Mouse (Mus musculus): ENCODE measurements around the gene Gale.
"Not testable (repeated sequence)": the region's sequence is repeated elsewhere in the genome, so short reads cannot be mapped to it uniquely, and the experiment has no call there.

Gene Gale

DNA sequence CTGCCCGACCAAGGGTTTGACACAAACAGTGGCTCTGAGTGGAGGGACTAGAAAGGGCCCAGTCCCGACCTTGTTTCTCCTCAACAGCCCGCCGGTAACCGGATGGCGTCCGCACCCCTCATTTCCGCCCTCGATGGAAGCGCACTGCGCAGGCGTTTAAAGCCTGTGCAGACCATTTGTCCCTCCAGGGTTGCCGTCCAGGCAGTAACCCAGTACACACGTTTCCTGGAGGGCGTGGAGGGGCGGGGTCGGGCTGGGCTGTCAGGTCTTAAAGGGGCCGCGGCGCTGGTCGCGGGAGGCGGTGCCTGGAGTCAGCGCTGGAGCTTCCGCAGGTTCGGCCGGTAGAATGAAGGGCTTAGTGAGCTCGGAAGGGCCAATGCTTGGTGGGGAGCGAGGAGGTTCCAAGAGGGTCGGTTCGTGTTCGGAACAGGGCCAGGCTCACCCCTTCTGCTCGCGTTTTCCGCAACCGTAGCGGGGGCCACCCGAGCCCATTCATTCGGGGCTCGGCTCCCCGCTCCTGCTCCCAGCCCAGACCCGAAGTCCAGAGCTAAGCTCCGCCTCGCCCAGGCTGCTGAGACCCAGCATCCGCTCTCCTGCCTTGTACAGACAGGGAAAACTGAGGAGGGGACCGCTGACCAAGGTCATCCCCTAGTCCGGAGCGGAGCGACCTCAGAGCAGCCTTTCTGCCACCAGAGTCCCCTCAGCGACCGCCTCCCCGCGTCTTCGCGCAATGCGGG, at the start of gene Gale:
Gene Gale, plus strand, starts transcription at position 271 of the 737 bp plus-strand sequence.
- DNase-seq (ENCODE audit: low spot score in 2 of 2) = peak; percentile 96

DNA sequence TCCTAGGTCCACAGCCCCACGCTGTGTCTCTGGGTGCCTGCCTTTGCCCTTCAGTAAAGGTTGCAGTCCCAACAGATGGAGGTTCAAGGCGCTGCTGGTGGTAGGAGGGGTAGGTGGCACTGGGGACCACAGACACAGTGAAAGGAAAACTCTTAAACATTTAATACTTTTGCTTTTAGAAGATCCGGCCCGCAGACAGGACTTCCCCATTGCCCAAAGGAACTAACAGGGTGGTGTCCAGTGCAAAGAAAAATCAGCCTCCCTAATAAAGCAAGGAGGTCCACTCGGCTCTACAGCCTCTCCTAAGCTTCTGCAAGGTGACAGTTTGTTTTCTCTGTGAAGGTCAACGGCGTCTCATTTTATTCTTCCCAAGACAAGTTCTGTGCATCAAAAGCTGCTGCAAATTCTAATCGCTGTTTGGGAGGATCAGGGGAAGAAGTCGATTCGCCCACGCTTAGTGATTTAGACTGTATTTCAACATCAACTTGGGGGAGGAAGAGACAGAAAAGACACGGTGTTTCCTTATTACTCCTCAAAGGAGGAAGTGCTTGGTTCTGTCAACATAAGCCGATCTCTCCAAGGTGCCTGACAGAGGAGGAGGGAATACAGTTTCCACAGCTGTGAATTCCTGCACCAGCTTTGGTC, 44.8 kb upstream of the Gale start:
- peak; percentile 47 to 68 for DNase-seq (ENCODE audit: low spot score in 2 of 2)

DNA sequence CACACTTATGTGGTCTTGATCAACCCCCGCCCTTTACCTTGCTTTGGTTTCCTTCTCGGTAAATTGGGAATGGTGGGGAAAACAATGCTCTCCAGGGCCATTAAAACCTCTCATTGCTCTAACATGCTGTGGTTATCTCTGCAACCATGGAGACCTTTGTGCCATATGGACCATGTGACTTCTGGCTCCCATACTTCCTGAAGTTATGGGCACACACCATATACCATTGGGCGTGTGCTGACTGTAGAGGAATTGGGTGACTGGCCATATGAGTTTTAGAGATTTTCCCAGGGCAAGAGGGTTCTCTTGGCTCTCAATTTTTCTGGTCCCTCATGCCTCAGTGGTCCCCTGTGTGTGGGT, 44.3 kb upstream of the Gale start:
- no peak for DNase-seq (ENCODE audit: low spot score in 2 of 2)

DNA sequence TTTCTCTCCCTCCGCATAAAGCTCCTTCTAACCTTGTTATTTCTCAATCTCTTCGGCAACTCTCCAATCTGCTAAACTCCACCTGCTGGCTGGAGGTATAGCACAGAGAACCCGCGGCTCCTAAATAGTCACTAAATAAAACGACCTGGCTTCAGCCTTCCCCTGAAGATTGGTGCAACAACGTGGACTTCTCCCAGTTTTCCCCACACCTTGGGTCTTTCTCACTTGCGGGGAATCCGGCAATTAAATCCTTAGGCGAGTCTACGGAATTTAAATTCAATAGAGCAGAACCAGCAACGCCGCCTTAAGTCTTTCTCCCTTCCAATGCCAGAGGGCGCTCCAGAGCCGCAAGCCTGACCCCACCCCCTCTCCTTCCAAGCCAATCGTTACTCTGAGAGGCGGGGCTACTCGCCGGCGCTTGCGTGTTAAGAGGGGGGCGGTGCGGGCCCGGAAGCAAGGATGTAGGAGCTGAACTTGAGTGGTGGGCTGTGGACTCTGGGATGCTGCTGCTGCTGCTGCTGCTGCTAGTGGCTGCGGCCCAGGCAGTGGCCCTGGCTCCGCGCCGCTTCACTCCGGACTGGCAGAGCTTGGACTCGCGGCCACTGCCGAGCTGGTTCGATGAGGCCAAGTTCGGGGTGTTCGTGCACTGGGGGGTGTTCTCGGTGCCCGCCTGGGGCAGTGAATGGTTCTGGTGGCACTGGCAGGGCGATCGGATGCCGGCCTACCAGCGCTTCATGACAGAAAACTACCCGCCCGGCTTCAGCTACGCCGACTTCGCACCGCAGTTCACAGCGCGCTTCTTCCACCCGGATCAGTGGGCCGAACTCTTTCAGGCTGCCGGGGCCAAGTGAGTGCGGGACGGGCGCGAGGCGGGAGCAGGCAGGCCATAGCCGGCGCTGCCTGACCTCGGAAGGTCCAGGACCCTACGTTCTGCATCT, 43.0 kb upstream of the Gale start, which contains the start of gene Fuca1:
Gene Fuca1, plus strand, starts transcription at position 432 of the 938 bp plus-strand sequence.
- DNase-seq (ENCODE audit: low spot score in 2 of 2) = peak; percentile 96 to 97

DNA sequence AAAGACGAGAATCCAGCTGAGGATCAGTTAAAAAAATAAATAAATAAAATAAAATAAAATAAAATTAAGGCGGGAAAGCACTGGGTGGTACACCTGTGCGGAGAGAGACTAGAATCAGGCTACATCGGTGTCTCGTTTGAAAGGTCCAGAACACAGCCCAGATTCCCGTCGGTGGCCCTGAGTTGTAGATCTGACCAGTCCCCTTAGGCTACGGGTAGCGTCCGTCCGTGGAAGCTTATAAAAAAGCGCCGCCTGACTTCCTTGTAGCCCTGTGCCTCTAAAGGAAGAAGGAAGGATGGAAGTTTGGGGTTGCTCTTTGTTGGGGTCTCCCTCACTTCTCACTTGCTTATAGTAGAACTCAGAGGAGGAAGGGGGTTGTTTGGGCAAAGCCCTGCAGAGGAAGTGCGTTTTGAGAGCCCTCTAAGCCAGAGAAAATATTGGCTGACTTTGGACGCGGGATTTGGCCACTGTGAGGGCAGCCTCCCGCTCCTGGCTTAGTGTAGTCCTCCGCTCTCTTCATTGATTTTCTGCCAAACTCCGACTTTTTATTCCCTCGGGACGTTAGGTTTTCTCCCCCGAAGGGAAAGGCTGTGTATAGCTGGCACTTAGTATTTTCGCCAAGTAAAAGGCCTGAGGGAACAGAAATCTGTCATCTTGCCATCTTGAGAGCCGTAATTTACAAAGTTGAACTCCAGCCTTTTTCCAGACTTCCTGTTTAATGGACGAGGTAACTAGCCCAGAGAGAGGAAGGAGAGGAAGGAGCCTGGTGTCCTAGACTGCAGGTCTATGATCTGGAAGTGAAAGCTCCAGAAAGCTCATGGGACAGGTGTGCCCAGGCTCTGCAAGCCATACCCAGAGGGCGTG, 42.0 kb upstream of the Gale start:
- DNase-seq (ENCODE audit: low spot score in 2 of 2) = no peak

DNA sequence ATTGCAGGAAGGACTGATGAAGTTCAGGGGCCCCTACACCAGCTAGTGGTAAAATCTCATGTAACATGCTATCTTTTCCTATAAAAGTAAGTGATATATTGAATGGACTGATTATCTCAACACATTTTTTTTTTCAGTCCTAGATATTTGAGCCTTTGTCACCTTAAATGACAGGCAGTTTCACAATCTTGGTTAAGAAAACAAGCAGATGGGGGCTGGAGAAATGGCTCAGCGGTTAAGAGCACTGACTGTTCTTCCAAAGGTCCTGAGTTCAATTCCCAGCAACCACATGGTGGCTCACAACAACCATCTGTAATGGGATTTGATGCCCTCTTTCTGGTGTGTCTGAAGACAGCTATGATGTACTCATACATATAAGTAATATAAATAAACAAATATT, 41.3 kb upstream of the Gale start:
- DNase-seq (ENCODE audit: low spot score in 2 of 2) = no peak

DNA sequence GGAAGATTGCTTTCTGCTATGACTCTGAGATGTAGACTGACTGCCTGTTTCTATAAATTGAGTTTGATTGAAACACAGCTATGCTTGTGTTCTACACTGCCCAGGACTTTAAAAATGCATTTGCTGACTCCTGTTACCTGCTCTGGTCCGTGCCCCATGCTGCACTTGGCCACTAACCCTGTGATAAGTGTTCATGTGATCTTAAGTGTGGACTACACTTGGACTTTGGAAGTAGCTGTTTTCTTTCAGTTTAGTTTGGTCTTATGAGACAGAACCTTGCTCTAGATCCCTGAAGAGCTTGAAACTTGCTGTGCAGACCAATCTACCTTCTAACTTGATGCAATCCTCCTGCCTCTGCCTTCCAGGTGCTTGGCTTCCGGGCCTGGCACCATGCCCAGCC, 39.1 kb upstream of the Gale start:
- no peak for DNase-seq (ENCODE audit: low spot score in 2 of 2)

DNA sequence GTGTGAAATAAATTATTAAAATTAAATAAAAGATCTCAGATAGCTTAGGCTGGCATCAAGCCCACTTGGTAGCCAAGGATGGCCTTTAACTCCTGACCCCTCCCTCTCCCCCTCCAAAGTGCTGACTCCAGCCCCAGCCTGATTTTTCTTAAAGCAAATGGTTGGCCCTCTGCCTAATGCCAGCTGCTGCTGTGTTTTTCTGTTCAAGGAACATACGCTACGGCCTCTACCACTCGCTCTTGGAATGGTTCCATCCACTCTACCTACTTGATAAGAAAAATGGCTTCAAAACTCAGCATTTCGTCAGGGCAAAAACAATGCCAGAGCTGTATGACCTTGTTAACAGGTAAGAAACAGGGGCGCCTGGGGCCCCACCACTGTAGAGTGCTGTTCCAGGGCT, 38.2 kb upstream of the Gale start:
- no peak for DNase-seq (ENCODE audit: low spot score in 2 of 2)

DNA sequence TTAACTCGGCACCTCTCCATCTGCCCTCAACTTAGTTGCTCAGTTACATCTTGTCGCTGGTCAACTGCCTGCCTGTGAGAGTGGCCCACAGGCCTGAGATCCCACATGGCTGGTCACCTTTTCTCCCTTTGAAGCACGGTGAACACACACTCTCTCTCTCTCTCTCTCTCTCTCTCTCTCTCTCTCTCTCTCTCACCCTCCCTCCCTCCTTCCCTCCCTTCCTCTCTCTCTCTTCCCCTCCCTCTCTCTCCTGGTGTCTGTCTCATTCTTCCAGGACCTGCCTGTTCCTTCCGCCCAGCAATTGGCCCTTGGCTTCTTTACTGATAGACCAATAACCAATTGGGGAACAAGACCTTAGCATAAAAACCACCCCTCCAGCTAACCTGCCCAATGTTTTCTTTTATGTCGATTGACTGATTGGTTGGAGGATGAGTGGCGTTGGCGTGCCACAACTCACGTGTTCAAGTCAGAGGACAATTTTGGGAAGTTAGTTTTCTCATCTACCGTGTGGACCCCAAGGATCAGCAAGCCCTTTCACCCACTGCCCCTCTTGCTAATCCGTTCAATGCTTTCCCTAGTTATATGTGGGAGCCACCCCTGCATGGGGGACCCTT, 37.2 kb upstream of the Gale start:
- no peak for DNase-seq (ENCODE audit: low spot score in 2 of 2)

DNA sequence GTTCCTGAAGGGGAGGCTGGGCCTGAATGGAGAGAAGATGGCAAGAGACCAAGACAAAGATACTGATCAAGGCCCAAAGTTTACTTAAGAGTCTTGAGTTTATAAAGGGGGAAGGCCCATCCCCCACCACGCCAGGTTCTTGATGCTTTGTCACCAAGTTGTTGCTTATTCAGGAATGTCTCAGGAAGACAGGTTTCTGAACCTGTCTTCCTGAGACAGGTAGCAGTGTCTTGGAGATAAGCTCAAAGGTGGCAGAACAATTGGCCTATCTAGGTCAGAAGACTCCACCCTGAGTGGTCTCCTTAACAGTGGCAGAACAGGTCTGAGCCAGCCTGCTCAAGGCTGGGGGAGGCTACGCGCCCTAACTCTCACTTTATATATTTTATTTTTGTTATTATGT, 36.7 kb upstream of the Gale start:
- DNase-seq (ENCODE audit: low spot score in 2 of 2) = no peak

DNA sequence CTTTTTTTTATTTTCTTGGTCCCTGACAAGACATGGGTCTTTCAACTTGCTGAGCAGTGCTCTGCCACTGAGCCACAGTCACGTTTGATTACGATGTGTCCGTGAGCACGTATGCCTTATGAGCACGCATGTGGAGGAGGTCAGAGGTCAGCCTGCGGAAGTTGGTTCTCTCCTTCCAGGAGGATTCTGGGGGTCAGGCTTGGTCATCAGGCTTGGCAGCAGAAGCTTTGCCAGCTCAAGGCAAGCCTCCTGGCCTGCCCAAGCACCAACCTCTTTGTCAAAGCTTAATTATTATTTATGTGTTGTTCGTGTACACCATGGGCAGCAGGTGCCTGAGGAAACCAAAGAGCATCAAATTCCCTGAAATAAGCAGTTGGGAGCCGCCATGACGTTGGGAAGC, 35.2 kb upstream of the Gale start:
- DNase-seq (ENCODE audit: low spot score in 2 of 2) = no peak

DNA sequence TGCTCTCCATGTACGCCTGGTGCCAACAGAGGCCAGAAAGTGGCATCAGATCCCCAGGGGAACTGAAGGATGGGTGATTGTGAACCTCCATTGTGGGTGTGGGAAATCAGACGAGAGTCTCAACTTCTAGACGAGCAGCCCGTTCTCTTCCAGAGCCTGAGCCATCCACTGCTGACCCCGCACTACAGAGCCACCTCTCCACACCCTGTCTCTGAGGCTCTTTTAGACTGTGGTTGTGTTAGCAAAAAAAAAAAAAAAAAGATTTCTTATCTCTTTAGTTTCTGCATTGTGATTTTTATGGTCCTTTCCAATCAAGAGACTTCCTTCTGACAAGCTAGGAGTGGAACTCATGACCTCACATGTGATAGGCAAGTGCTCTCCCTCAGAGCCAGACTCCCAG, 34.1 kb upstream of the Gale start:
- DNase-seq (ENCODE audit: low spot score in 2 of 2) = no peak

DNA sequence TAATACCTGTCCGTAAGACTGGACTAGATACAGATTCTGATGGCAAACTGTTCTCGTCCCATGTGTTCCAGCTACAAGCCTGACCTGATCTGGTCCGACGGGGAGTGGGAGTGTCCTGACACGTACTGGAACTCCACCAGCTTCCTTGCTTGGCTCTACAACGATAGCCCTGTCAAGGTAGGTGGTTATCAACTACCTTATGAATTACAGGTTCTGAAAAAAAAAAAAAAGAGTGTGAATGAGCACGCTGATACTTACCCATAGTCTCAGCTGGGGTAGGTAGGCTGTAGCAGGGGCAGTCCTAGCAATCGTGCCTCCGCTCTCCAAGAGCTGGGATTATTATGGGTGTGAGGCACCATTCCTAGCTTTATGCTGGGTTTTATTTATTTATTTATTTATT, 33.7 kb upstream of the Gale start:
- DNase-seq (ENCODE audit: low spot score in 2 of 2) = no peak

DNA sequence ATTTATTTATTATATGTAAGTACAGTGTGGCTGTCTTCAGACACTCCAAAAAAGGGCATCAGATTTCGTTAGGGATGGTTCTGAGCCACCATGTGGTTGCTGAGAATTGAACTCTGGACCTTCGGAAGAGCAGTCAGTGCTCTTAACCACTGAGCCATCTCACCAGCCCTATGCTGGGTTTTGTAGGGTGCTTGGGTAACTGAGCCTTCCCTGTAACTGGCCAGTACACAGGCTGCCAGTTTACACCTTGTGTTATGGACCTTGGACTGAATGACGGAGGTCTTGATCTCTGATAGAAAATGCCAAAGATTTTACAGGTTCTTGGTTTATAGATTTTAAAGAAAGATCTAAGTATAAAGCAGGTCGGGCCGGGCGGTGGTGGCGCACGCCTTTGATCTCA, 33.3 kb upstream of the Gale start:
- no peak for DNase-seq (ENCODE audit: low spot score in 2 of 2)

DNA sequence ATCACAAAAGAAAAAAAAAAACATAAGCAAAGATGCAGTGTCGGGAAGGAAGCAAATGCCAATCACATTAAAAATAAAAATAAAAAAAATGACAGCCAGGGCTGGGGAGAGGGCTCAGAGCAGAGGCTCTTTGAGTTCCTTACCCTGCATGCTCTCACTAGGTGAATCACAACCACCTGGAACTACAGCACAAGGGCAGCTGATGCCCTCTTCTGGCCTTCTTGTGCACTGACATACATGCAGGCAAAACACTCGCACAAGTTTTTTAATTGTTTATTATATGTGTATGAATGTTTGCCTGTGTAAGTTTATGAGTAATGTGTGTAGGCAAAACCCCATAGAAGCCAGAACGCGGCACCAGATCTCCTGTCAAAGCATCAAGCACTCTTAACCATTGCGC, 31.7 kb upstream of the Gale start:
- peak; percentile 39 to 53 for DNase-seq (ENCODE audit: low spot score in 2 of 2)

DNA sequence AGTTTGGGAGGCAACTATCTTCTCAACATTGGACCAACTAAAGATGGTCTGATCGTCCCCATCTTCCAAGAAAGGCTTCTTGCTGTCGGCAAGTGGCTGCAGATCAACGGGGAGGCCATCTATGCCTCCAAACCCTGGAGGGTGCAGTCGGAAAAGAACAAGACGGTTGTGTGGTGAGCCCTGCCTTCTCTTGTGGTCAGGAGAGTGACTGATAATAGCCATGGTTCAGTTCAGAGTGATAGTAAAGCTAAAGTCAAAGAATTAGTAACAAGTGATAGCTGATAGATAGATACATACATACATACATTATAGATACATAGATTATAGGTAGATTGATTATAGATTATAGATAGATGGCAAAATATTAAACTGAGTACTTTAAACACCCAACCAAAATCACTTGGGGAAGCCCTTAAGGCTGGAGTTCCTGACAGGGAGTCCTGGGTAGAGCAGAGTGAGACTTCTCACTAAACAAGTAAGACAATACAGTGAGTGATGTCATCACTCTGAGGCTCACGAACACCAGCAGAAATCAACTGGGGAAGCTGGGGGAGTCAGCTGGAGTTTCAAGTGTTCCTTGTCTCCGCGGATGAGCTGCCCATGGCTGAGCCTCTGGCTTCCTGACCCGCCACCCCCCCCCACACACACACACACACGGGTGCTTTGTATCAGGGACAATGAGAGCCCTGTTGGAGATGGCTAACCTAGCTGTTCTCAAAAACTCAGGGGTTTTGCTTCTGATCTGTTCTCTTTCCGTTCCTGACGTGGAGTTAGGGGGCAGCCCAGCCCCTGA, 28.6 kb upstream of the Gale start:
- DNase-seq (ENCODE audit: low spot score in 2 of 2) = no peak

DNA sequence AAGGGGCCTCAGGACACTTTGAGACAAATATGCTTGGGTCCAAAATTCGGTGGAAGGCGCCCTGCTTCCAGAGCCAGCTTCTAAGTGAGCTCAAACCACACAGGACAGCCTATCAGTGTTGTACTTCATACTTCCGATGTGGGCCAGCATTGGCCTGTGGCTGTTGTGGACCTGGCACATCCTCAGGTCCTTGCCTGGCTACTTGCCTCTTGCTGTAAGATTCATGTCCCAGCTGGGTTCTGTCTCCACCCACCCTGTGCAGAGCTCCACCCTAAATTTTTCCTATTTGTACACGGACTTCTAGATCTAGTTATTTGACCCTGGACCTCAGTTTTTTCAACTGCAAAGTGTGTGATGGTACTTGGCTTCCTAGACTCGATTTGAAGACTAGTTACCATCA, 28.0 kb upstream of the Gale start:
- no peak for DNase-seq (ENCODE audit: low spot score in 2 of 2)

DNA sequence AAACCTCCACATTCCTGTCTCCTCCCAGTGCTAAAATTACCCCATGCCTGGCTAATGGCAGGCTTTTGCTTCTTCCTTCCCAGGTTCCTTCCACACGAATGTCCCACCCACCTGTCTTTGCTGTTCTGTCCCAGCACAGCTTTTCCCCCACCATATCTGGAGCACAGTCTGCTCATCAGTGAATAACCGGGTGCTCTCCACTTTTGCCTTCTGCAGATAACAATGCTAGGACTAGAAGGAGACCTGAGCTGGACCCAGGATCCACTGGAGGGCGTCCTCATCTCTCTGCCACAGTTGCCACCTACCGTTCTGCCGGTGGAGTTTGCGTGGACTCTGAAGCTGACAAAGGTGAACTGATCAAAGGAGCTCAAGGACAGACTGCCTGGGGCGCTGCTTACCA, 24.7 kb upstream of the Gale start:
- no peak for DNase-seq (ENCODE audit: low spot score in 2 of 2)

DNA sequence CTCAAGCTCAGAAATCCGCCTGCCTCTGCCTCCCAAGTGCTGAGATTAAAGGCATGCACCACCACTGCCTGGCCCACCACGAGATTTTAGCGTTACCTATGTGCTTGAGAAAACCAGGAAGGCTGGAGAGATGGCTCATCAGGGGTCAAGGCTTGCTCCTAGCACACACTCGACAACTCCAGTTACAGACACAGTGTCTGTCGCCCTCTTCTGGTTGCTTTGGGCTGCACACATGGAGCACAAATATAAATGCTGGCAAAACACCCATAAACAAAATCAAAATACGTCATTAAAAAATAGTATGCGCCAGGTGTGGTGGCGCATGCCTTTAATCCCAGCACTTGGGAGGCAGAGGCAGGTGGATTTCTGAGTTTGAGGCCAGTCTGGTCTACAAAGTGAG, 22.5 kb upstream of the Gale start:
- DNase-seq (ENCODE audit: low spot score in 2 of 2) = not testable (repeated sequence)

DNA sequence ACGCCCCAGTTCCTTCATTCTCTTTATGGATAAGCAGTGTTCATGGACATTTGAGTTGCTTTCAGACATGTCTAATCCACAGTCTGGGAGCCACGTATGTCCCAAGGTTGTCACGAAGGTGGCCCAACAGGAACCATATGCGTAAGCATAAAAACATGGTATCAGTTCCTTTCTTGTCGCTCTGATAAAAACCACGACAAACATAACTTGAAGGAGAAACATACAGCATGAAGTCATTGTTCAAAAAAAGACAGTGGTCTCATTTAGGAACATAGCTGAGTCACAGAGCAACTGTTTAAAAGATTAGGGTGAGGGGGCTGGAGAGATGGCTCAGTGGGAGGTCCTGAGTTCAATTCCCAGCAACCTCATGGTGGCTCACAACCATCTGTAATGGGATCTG, 21.3 kb upstream of the Gale start:
- no peak for DNase-seq (ENCODE audit: low spot score in 2 of 2)

Data from spleen, postnatal 36 days (tissue).